23 mouse cellular contexts compared by ENCODE assay signal in genomic region chr13:85154746-85155145, GRCm38 (mm10).
"Had no signal": no experiment of that assay in that cellular context is flagged by ENCODE, and none has a peak within 500 bp of the region (broad histone marks: within the 10 kb centered on the region; RNA-seq: fewer than 3 reads in every experiment).

No protein-coding gene starts in this region.

- H3K4me3 ChIP-seq: intestine, embryonic 15.5 days; kidney, embryonic 15.5 days; limb, embryonic 12.5 days; limb, embryonic 15.5 days; myocyte had no signal

- H3K4me2 ChIP-seq: intestine, embryonic 15.5 days; kidney, embryonic 15.5 days; limb, embryonic 12.5 days; limb, embryonic 15.5 days; liver, embryonic 11.5 days; lung, embryonic 14.5 days had no signal

- H3K27me3 ChIP-seq: intestine, embryonic 15.5 days; kidney, embryonic 15.5 days; limb, embryonic 12.5 days; limb, embryonic 15.5 days had no signal

- H3K4me1 ChIP-seq: intestine, embryonic 15.5 days; kidney, embryonic 15.5 days; limb, embryonic 12.5 days; limb, embryonic 15.5 days had no signal

- H3K27ac ChIP-seq: intestine, embryonic 15.5 days; kidney, embryonic 15.5 days; limb, embryonic 12.5 days; limb, embryonic 15.5 days; liver, embryonic 14.5 days; macrophage; stomach, postnatal 0 days had no signal

- H3K36me3 ChIP-seq: intestine, embryonic 15.5 days; kidney, embryonic 15.5 days; limb, embryonic 12.5 days; limb, embryonic 15.5 days had no signal

- H3K9me3 ChIP-seq: intestine, embryonic 15.5 days; kidney, embryonic 15.5 days; limb, embryonic 12.5 days; limb, embryonic 15.5 days had no signal

- ATAC-seq: intestine, embryonic 15.5 days; liver, postnatal 0 days; lung, postnatal 0 days; midbrain, embryonic 16.5 days had no signal

- H3K9ac ChIP-seq: intestine, embryonic 15.5 days; kidney, embryonic 15.5 days; limb, embryonic 12.5 days; limb, embryonic 15.5 days; liver, embryonic 14.5 days; liver, postnatal 0 days; lung, embryonic 14.5 days had no signal

- DNase-seq: kidney, adult 11 months; kidney, adult 8-10 months; kidney, postnatal 10 days; kidney, postnatal 4 days; left cerebral cortex, postnatal 4 days; liver, postnatal 0 days; lung, embryonic 14.5 days; right cerebral cortex, adult 18-20 months; right cerebral cortex, postnatal 14 days; right cerebral cortex, postnatal 4 days; thymus, adult 18-20 months; thymus, postnatal 36 days had no signal
